Mouse (Mus musculus): ENCODE measurements around the gene 1700001O22Rik.

DNA sequence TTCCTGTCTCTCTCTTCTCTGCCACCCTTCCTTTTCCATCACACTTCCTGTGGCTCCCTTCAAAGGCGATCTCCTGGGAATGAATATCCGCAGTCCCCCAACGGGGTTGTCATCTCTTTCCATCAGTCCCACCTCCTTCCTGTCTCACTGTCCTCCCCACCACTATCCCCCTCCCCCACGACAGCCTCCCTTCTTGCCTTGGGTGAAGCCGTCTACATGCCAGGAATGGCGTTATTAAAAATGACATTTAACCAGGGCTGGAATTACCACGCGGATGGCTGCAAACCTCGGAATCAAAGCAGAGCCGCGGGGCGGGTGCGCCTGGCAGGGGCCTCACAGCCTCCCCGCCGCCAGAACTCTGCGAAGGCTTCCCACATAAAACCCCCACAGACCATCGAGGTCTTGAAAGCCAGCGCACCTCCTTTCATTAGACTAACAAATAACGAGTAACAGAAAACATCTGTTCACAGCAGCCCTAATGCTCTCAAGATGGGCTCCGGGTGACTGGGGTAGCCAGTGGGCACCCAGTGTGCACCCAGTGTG lies 49.4 kb upstream of the 1700001O22Rik start:
- TF ChIP-seq CTCF (conservative IDR thresholded peaks at IDR 0.05; ENCODE audit: low read length) (no peak), POU5F1 (IDR thresholded peaks at IDR 0.05; ENCODE audit: borderline replicate concordance, low read length) (no peak)

All from E14TG2a.4 (cell line).